Mouse (Mus musculus) left cerebral cortex, adult 2 months (tissue): ENCODE results near the gene Gm12845. TPM values are rescaled to one million over a fixed set of nuclear protein-coding genes. Genes with fewer than 3 reads are reported as not detected.
A peak's percentile ranks its signal among the peaks of the same experiment; 100 is the strongest.

Experiments used
- DNase-seq, 2 experiments: peaks; one replicate each; pipeline ENCODE4 v3.0.0; 2021 to 2022; ENCODE audit warnings: low spot score in 2 of 2, mixed read lengths in 1 of 2; ENCODE audit errors: extremely low spot score in 1 of 2
- H3K27ac ChIP-seq: fragments of 200-600 bp; 2 replicates; pipeline ENCODE4 v1.8.1; 2022
- H3K4me3 ChIP-seq: fragments of 200-600 bp; 2 replicates; pipeline ENCODE4 v1.8.1; 2022
- CTCF ChIP-seq: fragments of 200-600 bp; IDR thresholded peaks from 2 replicates; pipeline ENCODE4 v1.8.1; 2022; ENCODE audit warnings: antibody characterized with exemption, mild to moderate bottlenecking, moderate library complexity
- intact Hi-C: fragments of 180-260 bp; cut with DNase I; formaldehyde crosslinking; loops from one replicate; pipeline ENCODE4 v1.15.1; 2025
- long read RNA-seq, 2 experiments: library from polyadenylated mRNA; stranded (forward); transcript quantifications; one replicate each; pipeline ENCODE4 v2.0.0; 2021; ENCODE audit warnings: borderline mapping rate in 2 of 2
- total RNA-seq, 2 experiments: library from RNA; stranded (reverse); gene quantifications; 2 replicates each; pipeline ENCODE4 v1.2.3; 2021

Gene Gm12845
- total RNA-seq = not detected
- long read RNA-seq, experiment 1 = 0 reads
- long read RNA-seq, experiment 2 = 0 reads

DNA sequence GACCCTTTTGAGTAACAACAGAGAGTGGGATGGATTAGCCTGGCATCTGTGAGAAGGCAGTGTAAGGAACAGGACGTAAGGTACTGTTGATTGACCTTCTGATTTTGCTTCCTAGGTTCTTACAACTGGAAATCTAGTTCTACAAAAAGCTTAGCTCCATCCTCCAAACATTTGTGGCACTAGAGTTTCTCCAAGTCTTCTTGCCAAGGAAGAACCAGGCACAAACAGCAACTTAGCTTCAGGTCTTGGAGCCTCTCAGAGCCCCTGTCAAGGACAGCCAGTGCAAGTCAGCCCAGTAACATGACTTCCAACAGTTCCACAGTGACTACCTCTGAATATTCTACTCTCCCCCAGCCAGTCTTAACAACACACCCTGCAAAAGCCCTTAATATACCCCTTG is at the start of gene Gm12845:
Gene Gm12845, plus strand, starts transcription at position 301 of the 400 bp plus-strand sequence.
- no peak for DNase-seq
- no peak for TF ChIP-seq CTCF
- intact Hi-C loops = loop anchor here (10.0 kb wide), 1 partner anchor 309 kb away; no protein-coding TSS in a partner anchor
- H3K4me3 ChIP-seq = no peak within 1 kb of the TSS
- H3K27ac ChIP-seq = no peak within 1 kb of the TSS

DNA sequence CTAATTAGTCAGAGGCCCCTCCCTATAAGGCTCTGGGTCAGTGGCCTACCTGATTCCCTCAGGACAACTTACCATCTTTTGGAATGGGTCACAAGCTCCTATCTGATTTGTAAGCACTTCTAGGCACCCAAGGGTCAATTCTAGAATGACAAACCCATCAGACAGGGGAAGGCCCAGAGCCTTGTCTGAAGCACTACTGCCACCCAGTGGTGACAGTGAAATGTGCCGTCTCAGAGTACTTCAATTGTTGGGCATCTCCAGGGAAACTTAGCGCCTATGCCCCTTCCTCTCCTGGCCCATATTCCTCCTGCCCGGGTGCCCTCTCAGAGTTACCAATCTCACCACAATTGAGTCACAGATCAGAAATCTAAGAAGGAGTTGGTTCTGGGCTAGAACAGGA is 47.3 kb upstream of the Gm12845 start:
- no peak overlapping the region for H3K4me3 ChIP-seq
- no peak overlapping the region for H3K27ac ChIP-seq
- intact Hi-C loops = loop anchor here (2.0 to 10.0 kb wide), 5 partner anchors 48 to 522 kb away; partner anchors contain the start of genes Rnf220 and Rps8
- peak; percentile 96 for TF ChIP-seq CTCF
- DNase-seq = peak; percentile 73 to 84

DNA sequence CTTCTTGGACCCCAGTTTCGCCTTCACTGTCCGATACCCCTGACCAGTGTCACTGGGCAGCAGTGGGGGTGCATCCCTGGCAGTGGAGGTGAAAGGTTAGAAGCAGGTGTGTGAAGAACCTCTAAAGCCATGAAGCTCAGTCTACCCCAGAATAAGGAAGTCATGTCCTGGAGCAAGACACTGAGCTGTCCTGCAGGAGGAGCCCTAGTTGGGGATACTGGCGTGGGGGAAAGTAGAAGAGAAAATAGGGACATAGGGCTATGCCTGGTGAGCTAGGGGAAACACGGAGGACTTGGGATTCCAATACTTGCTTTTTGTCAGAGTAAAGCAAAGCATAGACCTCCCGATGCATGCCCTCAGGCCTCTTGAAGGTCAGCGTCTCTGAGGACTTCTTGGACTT is 43.2 kb upstream of the Gm12845 start:
- no peak for DNase-seq
- no peak for TF ChIP-seq CTCF
- peak overlapping the region; percentile 90 for H3K4me3 ChIP-seq
- H3K27ac ChIP-seq = no peak overlapping the region
- intact Hi-C loops = no loop called here

DNA sequence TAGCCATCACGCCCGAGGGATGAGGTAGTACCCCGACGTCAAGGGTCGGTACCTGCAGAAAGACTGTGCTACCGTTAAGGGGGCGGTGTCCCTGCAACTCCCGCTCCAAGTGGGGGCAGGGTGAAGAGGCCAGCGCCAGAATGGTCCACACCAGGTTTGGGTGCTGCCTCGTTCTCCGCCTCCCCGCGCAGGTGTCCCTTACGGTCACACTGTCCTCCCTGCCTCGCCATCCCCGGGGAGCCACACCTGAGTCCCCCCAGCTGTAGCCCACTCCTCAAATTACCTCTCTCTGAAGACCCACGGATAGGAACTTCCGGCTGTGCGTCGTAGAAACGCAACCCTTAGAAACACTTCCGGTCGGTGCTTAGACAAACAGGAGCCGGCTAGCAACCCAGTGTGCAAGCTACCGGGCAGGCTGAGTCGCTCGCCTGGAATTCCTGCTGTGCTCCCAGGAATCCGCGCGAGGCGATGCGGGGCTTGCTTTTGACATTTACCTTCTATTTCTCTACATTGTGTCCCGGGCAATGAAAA is 42.2 kb upstream of the Gm12845 start, which contains the start of gene Dmap1:
Gene Dmap1, minus strand, starts transcription at position 343 of the 531 bp plus-strand sequence.
- TF ChIP-seq CTCF = peak; percentile 14
- DNase-seq = peak; percentile 81 to 87
- intact Hi-C loops = no loop called here
- Histone ChIP-seq H3K4me3 (peak within 1 kb of the TSS; percentile 90), H3K27ac (peak within 1 kb of the TSS; percentile 83)

DNA sequence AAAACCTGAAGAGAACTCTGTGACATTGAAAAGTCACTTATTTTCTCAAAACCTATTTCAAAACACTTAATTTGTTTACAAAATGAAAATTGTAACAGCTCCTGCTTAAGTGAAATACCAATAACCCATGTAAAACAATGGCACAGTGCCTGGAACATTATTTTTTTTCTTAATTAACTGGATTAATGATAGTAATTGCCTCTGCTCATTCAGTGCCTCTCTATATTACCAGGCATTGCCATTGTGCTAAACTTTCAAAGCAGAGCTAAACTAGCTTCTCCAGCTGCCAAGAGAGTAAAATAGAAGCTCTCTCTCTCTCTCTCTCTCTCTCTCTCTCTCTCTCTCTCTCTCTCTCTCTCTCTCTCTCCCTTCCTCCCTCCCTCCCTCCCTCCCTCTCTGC is 41.7 kb upstream of the Gm12845 start:
- intact Hi-C loops = no loop called here
- no peak; the same call in 1 of the 2 replicates for TF ChIP-seq CTCF
- Histone ChIP-seq H3K27ac (peak overlapping the region; percentile 83), H3K4me3 (peak overlapping the region; percentile 90)
- no peak for DNase-seq

DNA sequence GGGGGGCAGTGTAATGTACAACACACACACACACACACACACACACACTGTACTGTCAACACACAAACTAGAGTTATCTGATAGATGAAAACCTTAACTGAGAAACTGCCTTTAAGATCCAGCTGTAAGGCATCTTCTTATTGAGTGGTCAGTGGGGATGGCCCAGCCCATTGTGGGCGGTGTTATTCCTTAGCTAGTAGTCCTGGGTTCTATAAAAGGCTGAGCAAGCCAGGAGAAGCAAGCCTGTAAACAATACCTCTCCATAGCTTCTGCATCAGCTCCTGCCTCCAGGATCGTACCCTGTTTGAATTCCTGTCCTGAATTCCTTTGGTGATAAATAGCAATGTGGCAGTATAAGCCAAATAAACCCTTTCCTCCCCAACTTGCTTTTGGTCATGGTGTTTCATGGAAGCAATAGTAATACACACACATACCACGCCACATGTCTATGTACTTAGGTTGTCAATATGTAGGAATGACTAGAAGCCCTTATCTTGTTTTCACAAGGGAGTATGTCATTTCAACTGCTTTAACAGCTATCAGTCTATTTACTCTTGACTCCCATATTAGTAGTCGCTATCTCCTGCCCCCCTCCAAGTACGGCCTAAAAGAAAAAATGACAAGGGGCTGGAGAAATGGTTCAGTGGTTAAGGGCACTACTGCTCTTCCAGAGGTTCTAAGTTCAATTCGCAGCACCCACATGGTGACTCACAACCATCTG is 41.0 kb upstream of the Gm12845 start:
- H3K27ac ChIP-seq = no peak overlapping the region
- H3K4me3 ChIP-seq = no peak overlapping the region
- TF ChIP-seq CTCF = no peak
- intact Hi-C loops = no loop called here
- DNase-seq = no peak

DNA sequence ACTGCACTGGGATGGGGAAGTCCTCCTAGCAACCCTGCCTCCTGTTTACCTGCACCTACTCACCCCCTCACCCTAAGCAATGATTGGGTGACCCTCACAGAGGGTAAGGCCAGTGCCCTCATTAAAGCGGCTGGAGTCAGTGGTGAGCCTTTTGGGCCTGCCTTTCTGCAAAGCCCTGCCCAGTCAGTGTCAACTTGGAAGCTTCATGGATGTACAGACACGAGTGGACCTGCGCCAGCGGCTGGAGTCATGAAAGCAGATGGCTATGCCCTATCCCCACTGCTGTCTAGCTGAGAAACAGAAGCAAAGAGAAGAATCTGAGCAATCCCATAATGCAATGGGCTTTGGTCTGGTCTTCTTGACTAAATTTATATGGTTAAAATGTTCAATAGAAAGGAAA is 37.9 kb upstream of the Gm12845 start:
- TF ChIP-seq CTCF = no peak
- intact Hi-C loops = no loop called here
- H3K27ac ChIP-seq = no peak overlapping the region
- H3K4me3 ChIP-seq = no peak overlapping the region
- DNase-seq = no peak

GRCm38 (mm10) chr4:117705361-117705760 is 18.9 kb upstream of the Gm12845 start:
- TF ChIP-seq CTCF = peak; percentile 75
- H3K27ac ChIP-seq = no peak overlapping the region
- no peak overlapping the region for H3K4me3 ChIP-seq
- peak; percentile 47 to 57 for DNase-seq
- intact Hi-C loops = loop anchor here (1.0 to 10.0 kb wide), 3 partner anchors 66 to 589 kb away; partner anchors contain the start of gene Ptprf

DNA sequence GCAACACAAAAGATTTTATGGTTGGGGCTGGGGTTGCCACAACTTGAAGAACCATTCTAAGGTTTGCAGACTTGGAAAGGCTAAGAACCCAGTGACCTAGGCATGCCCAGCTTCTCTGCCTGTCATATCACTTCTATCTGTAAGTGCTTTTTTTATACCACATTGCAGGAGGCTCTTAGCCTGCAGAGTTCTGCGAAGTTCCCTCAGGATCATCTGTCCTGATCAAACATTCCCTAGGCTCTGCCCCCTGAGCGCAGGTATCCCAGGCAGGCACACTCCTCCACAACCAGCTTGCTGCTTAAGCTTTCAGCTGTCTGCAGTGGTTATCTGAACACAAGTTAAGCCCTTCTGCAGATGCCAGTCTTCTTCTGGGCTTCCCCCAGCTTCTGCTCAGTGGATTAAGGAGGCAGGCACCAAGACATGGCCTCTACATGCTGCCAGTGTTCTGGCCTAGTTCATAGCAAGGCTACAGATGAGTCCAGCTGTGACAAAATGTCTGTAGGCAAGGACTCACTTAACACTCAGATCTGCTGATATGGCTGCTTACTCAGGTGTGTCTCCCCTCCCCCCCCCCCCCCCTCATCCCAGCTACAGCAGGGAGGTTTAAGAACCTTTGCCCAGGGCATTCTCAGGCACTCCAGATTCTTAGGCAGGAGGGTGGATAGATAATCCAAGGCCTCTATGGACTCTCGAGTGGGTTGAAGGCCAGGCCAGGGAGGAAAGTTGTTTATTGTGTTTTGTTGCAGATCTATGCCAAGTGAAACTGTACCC is 15.2 kb upstream of the Gm12845 start:
- DNase-seq = no peak
- Histone ChIP-seq H3K4me3 (no peak overlapping the region), H3K27ac (no peak overlapping the region)
- no peak for TF ChIP-seq CTCF
- intact Hi-C loops = loop anchor here (10.0 kb wide), 2 partner anchors 376 to 586 kb away; partner anchors contain the start of gene Ptprf

- Histone ChIP-seq H3K4me3 (no peak overlapping the region), H3K27ac (no peak overlapping the region)
- DNase-seq = no peak
- TF ChIP-seq CTCF = no peak
- intact Hi-C loops = no loop called here
Measured at GRCm38 (mm10) chr4:117712314-117712713, 11.9 kb upstream of the Gm12845 start.

DNA sequence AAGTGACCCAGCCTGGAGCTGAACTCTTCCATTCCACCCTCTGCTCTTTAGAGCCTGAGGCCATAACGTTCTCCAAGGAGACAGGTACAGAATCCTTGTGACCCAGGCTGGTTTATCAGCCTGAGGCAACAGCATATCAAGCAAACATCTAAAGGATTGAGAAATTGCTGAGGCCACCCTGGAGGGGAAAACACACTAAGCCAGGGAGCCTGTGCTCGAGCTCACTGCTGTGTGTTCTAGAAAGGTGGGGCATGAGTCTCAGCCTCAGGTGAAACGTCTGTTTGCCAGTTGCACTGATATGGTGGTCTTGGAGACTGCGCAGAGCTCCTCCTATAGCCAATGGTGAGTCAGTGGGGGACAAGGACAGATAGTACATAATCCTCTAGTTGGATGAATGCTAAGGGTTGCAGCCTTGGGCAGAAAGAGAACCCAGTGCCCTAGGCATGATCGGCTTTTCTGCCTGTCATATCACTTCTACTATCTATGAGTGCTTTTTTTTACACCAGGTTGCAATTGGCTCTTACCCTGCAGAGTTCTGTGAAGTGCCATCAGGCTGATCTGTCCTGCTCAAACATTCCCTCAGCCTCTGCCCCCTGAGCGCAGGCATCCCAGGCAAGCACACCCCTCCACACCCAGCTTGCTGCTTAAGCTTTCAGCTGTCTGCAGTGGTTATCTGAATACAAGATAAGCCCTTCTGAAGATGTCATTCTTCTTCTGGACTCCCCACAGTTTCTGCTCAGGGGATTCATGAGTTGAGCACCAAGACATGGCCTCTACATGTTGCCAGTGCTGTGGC is 10.7 kb upstream of the Gm12845 start:
- intact Hi-C loops = no loop called here
- DNase-seq = no peak
- TF ChIP-seq CTCF = no peak

More for the DNA sequence above, 10.7 kb upstream of the Gm12845 start:
- no peak overlapping the region for H3K4me3 ChIP-seq
- no peak overlapping the region for H3K27ac ChIP-seq
